Mouse (Mus musculus) ovary, postnatal 36 days (tissue): Measurements from ENCODE around the gene Golga7b.

Experiments used
- DNase-seq: peaks from one replicate; pipeline ENCODE4 v3.0.0; 2022; ENCODE audit warnings: low spot score, mixed read lengths

Gene Golga7b

DNA sequence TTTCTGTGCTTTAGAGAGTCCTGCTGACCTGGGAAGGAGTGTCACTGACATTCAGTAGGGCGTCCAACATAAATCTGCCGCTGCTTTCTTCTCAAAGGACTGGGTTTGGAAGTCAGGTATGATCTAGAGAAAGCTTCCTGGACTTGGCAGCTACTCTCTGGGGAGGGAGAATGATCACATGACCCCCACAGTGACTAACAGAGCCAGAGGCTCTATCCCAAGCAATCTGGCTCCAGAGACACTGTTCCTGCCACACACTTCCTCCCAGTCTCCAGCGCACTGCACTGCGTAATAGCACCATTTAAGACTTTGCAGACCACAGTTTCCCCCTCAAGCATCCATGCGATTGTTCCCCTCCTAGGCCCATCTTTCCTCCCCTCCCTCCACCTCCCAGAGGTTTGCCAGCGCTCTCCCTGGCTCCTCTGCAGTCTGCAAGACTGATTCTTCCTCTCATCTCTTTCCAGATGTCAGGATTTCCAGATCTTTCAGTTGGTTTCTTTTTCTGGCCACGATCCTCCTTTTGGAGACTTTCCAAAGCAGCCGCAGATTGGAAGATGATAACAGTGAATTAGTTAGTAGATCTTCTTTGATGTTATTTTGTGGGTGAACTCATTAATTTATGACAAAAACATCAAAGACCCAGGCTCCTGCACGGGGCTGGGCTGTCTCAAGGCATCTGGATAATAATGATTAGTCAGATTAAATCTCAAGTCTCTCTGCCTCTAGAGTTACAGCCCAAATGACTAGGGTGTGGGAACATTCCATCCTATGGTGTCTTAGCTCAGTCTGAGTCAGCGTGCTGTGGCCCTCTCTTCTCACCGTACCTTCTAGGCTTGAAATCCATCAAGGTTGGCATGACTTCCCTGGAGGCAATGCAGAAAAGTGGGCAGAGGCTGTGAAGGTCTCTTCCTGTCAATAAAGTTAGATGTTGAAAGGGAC is 2.9 kb downstream of the Golga7b start:
- DNase-seq, result no peak

DNA sequence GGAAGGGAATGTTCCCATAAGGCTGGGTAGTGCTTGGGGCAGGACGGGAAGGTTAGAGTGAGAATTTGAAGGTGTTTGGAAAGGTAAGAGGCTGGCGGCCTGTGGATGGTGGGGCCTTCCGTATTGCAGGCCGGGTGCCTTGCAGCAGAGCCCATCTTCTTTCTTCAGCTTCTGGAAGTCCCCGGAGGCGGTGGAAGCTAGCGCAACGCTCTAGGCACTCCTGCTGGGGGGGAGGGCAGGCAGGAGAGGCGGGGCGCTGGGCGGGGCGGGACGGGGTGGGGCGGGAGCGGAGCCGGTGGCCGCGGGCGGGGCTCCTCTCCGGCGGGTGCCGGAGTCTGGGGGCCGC is 8.0 kb downstream of the Golga7b start:
- DNase-seq, result no peak

DNA sequence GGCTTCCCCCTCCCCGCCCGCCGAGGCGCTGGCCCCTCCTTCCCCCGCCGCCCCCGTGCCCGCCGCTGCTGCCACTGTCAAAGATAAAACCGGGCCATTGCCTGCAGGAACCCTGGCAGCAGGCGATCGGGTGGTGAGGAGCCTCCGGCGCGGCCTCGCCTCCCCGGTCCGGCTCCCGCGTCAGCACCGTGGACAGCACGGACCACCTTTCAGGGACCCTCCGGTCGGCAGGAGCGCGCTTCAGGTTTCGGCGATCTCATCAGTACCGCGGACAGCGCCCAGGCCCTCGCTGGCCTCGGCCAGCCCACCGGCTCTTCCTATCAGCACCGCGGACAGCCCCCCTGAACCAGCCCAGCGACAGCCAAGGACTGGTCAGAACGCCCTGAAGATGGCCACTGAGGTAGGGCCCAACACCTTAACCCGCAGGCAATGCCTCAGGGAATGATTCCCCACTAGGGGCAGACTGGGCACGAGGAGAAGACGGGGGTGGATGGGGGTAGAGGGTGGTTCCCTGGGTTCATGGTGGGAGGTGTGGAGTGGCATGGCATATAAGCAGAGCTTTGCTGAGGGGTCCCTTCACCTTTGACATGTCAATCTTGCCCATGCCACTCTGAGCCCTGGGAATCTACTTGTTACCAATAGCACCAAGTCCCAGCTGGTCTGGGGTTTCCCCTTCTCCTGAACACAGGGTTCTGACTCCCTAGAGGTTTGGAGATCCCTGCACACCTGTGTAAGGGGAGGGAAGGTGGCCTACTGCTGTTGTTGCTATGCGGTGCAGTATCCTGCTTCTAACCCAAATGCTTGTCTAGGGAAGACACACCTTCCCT is 8.6 kb downstream of the Golga7b start:
- peak; percentile 93 for DNase-seq

DNA sequence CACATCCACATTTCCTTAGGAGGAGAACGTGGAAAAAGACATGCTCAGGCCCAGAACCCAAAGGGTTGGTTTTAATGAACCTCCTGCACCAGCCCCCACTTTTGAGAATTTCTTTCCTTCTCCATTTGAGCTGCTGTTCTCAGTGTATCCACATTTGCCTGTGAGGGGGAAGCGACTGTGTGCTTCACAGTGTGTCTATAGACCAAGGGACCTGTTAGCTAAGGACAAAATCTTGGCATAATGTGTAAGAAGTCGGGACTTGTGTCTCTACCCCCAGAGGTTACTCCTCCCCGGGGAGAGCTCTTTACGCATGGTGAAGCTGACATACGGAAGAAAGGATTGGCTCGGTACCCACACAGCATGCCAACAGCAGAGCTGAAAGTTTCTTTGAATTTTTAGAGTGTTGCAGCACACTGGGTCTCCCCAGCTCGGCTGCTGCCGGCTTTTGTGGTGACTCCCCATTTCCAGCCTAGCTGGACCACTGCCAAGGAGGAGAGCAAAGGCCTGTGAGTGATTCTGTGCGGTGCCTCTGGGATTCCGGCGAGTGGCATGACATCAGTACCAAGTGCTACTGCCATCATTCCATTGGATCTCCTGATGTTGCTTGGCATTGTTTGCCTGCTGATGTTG is 9.4 kb downstream of the Golga7b start:
- DNase-seq, result no peak

DNA sequence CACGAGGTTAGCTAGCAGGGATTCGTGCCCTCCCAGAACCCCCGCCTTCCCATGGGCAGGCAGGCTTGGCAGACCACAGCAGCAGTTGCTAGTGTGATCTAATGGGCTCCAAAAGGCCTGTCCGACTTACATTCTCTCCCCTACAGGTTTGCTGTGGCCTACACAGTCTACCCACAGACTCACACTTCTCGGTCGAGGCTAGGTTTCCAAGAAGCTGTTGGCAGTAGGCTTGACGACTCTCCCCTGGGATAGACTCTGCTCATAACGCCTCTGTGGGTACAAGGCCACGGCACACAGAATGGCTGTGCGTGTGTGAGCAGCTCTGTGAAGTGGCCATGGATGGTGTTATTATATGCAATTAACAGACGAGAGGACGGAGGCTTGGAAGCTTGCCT is 9.9 kb downstream of the Golga7b start:
- DNase-seq, result no peak

GRCm38 (mm10) chr19:42258031-42258430 is 10.7 kb downstream of the Golga7b start:
- no peak for DNase-seq

GRCm38 (mm10) chr19:42258596-42258995 is 11.2 kb downstream of the Golga7b start:
- no peak for DNase-seq

GRCm38 (mm10) chr19:42260486-42260885 is 13.1 kb downstream of the Golga7b start:
- no peak for DNase-seq

DNA sequence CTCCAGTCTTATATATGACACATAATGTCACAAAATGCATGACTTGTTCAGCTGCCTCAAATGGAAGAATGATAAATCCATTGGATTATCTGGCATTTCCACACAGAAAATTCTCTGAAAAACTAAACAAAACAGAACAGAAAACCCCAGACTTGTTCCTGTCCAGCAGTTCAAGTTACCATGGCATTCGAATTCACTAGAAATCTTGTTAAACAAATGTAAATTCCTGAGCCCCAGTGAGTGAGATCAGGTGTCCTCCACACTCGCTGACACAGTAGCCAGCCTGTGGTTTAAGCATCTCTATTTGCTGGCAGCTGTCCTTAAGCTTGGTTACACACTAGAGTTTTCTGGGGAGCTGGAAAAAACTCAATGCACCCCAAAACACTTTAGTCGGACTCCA is 16.1 kb downstream of the Golga7b start:
- DNase-seq, result no peak

- DNase-seq, result peak; percentile 20
Observed at GRCm38 (mm10) chr19:42268337-42268736, 21.0 kb downstream of the Golga7b start.

GRCm38 (mm10) chr19:42270119-42270518 is 22.7 kb downstream of the Golga7b start:
- DNase-seq, result no peak

DNA sequence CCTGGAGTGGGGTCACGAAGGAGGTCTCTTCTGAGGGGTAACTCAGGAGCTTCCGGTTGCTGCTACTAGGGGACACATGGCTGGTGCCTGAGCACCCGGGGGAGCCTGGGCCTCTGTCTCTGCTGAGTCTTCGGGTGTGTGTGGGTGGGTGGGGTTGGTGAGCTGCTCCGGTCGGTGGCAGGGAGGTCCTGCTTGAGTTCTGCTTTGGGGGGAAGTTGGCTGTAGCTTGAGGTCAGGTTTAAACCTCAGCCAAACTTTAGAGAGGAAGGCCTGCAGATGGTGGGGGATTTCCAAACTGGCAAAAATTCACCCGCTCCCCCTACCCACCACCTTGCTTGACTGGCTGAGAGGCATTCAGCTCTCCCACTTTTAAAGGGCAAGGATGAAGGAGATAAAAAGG is 23.8 kb downstream of the Golga7b start:
- DNase-seq, result no peak

DNA sequence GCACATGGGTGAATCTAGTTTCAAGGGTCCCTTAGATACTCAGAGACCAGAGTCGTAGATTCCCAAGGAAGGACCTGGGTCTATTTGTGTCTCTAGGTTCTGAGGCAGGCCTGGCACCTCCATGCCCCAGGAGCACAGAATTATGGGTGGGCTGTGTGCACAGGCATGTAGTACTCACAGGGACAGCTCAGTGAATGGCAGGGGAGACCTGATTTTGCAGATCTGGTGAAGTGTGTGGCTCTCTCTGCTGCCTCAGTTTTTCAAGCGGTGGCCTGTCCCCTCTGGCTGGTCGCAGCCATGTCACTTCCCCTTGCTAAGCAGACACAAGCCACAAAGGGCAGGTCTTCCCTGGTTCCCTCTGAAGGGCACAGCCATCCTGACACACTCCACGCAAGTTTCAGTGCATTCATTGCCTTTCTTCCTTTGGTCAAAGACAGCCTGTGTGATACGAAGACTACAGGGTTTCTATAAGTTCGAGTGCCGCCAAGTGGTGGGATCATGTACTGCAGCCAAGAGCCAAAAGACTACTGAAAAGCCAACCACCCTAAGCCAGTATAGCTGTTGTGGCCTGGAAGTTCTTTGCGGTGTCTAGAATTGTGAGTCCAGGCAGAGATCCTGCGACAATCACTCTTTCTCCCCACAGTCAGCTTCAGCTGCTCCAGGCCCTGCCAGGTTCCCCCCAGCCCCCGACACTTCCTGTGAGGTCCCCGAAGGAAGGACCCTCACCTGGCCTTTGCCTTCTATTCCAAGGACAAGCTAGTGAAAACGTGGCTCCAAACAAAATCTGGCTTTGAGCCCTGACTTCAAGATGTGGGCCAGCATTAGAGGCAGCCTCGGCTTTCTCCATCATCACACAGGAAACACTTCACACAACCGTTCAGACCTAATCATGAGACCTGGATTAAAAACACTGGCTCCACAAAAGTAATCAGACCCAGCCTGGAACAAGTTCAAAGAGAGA is 24.9 kb downstream of the Golga7b start:
- peak; percentile 66 for DNase-seq

DNA sequence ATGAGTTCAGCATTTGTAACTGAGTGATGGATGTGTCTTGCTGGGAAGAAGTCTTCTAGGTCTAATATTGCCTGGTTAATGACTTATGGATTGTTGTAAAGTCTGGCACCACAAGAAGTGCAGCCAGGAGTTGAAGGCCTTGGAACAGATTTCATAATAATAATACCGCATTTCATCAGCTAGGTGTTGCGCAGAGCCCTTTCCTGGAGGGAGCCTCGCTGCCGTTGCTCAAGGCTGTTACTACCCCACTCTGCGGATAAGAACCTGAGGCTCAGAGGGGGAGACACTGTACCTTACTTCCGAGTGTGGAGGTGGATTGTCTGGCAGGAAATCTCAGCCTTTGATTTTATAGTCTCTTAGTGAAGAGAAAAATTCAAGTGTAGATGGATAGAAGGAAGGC is 29.9 kb downstream of the Golga7b start:
- DNase-seq, result no peak

DNA sequence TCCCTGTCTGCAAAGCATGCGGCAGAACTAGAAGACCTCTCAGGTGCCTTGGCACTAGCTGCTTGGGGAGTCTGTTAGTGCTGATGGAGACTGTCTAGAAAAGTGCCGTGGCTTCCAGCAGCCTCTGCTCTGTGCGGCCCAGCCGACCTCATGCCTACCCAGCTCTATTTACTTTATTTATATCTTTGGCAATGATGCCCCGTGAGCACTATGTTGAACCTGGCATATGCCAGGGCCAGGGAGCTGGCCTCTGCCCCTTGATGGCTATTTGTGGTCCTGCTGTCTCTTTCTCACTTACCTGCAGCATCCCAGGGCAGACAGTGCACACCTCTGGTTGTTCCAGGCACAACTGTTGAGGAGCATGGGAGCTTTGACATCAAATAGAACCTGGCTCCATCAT is 31.1 kb downstream of the Golga7b start:
- no peak for DNase-seq

DNA sequence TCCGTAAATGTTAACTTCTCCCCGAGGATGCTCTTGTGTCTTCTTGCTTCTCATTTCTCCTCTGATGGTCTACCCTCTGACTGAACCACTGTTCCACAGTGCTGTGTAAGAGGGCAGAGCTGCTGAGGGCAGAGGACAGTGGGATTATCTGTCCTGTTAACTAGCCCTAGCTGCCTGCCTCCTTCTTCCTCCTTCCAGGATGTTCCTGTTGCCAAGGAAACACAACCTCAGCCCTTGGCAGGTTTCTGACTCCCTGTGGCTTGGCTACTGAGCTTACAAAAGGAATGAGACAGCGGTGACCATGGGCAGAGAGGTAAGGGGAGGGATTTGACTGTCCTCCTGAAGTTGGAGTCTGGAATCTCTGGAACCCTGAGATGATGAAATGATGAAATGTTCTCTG is 32.2 kb downstream of the Golga7b start:
- no peak for DNase-seq

GRCm38 (mm10) chr19:42284178-42284577 is 36.8 kb downstream of the Golga7b start:
- no peak for DNase-seq

GRCm38 (mm10) chr19:42288361-42288760 is 41.0 kb downstream of the Golga7b start:
- DNase-seq, result no peak

GRCm38 (mm10) chr19:42290954-42291661 is 43.7 kb downstream of the Golga7b start:
- no peak for DNase-seq

DNA sequence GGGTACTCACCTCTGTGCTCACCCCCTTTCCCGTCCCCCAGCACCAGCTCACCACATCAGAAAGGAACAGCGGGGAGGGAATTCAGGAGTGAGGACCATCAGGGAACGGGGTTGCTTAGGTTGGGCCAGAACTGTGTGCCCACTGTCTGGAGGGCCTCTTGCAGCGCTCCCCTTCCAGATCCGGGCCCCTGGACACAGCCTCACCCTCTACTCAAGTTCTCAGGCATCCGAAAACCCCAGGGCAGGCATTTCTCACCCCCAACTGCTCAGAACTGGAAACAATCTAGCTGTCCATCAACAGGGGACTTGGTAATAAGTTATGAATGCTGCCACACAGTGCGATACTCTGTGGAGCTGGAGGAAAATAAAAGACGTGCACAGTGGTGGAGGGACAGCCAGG is 44.7 kb downstream of the Golga7b start:
- DNase-seq, result no peak

- no peak for DNase-seq
Observed at GRCm38 (mm10) chr19:42293216-42293615, 45.8 kb downstream of the Golga7b start.
